Mouse (Mus musculus): ENCODE measurements around the gene Brd3. TPM values are rescaled to one million over a fixed set of nuclear protein-coding genes. Genes with fewer than 3 reads are reported as not detected.

Brd3 gene
- total RNA-seq, 2 experiments from 2014 or later = 28.3 to 43.1 TPM

DNA sequence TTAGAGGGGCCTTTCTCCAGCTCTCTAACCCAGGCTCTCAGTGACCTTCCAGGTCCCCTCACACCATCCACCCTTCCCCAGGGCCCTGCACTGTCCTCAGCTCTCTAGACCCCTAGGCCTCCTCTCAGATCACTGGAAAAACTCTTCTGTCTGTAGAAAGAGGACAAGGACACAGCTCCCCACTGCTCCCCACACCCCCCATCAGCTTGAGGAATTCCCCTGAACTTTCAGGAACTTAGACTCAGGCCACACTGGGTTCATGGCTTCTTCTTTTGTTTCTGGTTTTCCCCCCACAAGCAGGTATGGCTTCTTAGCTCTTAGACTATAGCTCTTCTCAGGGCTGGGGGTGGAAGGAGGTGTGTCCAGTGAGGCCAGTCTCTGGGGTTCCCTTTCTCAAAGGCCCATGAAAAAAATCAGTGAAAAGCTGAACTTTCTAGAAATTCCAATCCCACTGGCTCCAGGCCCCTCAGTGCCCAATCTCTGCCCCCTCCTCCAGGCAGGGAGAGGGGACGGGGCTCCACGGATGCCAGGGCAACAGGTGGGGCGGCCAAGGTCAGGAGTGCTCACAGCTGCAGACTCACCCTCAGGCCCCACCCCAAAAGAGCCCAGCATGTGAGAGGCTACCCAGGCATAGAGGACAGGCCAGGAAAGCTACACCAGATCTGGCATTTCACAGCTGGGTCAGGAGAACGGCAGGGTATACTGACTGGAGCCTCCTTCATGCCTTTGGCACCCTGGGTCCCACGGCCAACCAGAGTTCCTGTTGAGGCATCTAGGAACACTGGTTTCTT lies 102.2 kb downstream of the Brd3 start:
- no peak; the same call in 1 of the 2 replicates for ATAC-seq (ENCODE audit: poor library complexity, severe bottlenecking)

DNA sequence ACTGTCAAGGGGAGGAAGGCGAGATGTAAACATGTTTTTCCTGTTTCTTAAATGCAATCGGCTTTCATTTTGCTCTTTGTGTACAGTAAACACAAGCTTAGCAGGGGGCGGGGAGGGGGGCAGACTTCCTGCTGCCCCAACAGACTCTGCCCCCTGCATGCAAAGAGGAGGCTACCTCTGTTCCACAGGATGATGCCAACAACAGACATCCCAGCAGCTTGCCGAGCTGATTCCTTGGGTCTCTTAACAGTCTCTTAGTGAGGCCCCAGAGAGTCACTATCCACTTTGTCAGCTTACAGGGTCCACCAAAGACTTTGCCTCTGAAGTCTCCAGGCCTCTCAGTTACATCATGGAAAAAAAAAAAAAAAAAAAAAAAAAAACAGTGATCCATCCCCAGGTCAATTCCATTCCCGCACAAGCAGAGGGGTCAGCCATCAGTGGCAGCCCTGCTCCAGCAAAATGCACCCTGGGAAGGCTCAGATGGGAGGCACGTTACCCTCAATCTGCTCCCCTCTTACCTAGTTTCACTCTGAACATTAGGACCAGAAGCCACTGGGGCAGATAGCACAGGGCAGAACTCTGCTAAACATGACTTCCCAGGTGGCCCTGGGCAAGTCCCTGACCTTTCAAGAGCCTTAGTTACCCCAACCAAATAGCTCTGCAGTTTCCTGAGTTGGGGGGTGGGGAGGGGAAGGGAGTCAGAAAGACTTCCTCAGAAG lies 102.9 kb downstream of the Brd3 start:
- ATAC-seq (ENCODE audit: poor library complexity, severe bottlenecking) = no peak

DNA sequence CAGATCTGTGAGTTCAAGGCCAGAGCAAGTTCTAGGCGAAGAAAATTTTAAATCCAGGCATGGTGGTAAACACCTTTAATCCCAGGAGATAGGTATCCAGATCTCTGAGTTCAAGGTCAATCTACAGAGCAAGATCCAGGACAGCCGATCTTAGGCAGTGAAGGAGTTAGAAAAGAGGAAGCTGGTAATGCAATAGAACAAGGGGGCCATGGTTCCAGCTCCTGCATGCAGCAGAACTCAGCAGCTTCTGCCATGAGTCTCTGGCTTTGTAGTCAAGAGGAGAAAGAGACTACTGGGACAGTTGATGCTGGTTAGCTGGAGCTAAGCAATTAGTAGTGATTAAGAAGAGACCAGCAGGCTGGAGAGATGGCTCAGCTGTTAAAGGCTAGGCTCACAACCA lies 105.9 kb downstream of the Brd3 start:
- ATAC-seq (ENCODE audit: poor library complexity, severe bottlenecking) = no peak

DNA sequence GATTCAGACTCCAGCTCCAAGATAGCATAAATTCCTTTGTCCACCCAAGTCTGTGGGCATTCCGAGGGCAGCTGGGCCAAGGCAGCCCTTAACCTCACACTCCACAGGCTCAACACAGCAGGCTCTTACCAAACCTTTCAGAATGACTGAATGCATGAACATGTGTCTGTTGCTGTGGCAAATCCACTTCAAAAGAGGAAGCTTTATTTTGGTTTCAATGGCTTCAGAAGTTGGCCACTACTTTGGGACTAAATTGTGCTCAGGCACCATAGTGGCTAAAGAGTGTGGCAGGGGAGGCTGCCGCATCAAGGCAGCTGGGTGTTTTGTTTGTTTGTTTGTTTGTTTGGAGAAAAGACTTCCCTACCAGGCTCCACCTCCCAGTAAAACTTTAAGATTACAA lies 107.4 kb downstream of the Brd3 start:
- no peak for ATAC-seq (ENCODE audit: poor library complexity, severe bottlenecking)

DNA sequence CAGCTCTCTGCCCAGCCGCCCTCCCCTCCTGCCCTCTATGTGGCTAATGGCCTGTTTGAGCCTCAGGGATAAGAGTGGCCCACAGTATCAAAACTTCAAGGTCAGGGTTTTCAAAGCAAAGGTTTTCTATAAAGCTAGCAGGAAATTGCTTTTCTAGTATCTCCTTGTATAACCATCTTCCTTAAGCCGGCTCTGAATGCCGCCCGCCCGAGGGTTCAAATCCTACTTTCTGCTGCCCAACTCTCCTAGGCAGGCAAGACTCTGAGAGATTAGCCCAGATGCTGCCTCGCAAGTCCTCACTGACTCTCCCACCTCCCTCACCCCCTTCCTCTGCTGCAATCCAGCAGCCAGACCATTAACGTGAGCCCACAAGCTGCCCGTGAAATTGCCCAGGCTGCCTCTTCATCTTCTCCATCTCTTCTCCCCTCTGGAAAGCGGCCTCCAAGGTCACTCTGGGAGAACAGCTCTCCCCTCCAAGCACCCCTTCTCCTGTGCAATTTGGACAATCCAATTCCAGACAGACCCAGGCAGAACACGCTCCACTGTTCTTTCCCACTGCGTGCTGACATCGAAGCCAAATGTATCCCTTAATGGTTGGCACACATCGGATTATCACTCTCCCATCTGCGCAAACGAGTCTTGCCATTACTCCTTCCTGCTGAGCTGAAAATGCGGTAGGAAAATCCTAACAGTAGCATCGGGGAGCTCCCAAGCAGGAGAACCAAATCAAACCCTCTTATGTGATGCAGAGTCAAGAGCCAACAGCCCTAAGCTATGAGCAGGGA lies 110.6 kb downstream of the Brd3 start:
- no peak for ATAC-seq (ENCODE audit: poor library complexity, severe bottlenecking)

Other genes with a start within 250 kb of the Brd3 start
- 5.9 and 8.0 TPM in 2 replicates for gene Vav2, start 80.6 kb downstream of the Brd3 start, total RNA-seq (2015)
- gene Vav2, start 80.6 kb downstream of the Brd3 start, total RNA-seq (2017) = 11.0 and 11.5 TPM in 2 replicates
- 0.93 TPM in 1 of 2 replicates, not detected in the other for gene Brd3os, start 65.3 kb downstream of the Brd3 start, total RNA-seq (2015)
- 0.11 TPM in 1 of 2 replicates, not detected in the other for gene Brd3os, start 65.3 kb downstream of the Brd3 start, total RNA-seq (2017)
- gene Wdr5, start 7.5 kb upstream of the Brd3 start, total RNA-seq (2015) = 21.3 and 22.2 TPM in 2 replicates
- gene Wdr5, start 7.5 kb upstream of the Brd3 start, total RNA-seq (2017) = 42.8 and 44.8 TPM in 2 replicates
- gene Rxra, start 168.8 kb upstream of the Brd3 start, total RNA-seq (2015) = 15.4 and 16.1 TPM in 2 replicates
- gene Rxra, start 168.8 kb upstream of the Brd3 start, total RNA-seq (2017) = 16.8 and 17.0 TPM in 2 replicates

All from megakaryocyte, adult 5-6 weeks (primary cell).